Mouse (Mus musculus) R1 (cell line): ENCODE results near the gene Hrk.
A peak's percentile ranks its signal among the peaks of the same experiment; 100 is the strongest.

ENCODE experiments used
- DNase-seq: peaks from one replicate; pipeline ENCODE4 v3.0.0-alpha.2; 2018; ENCODE audit warnings: low read depth, low spot score

The Hrk gene

GRCm38 (mm10) chr5:118217410-118217809, 53.0 kb downstream of the Hrk start:
- DNase-seq = no peak

- DNase-seq = no peak
Measured at GRCm38 (mm10) chr5:118223142-118223757, 58.8 kb downstream of the Hrk start.

- DNase-seq = peak; percentile 18
Measured at GRCm38 (mm10) chr5:118230071-118230611, 65.7 kb downstream of the Hrk start.

- DNase-seq = peak; percentile 87
Measured at GRCm38 (mm10) chr5:118236891-118237290, 72.4 kb downstream of the Hrk start.
